Mouse (Mus musculus) heart, embryonic 12.5 days (tissue): ENCODE measurements around the gene Ppm1j. TPM values are rescaled to one million over a fixed set of nuclear protein-coding genes. Genes with fewer than 3 reads are reported as not detected.

Experiments used
- ATAC-seq: fragments of 200-750 bp; cut with Nextera tagmentation; 2 replicates; pipeline ENCODE4 v1.8.0; 2017; ENCODE audit warnings: moderate TSS enrichment, moderate library complexity; ENCODE audit not compliant: insufficient number of reproducible peaks, low FRiP score
- H3K27ac ChIP-seq: fragments of 300-500 bp; sonication (generic); 2 replicates; pipeline ENCODE4 v1.5.1; 2016; ENCODE audit warnings: mild to moderate bottlenecking, moderate library complexity; ENCODE audit not compliant: poor library complexity, severe bottlenecking
- H3K27me3 ChIP-seq: fragments of 300-500 bp; sonication (generic); replicated peaks from 2 replicates; pipeline ENCODE4 v1.6.1; 2016; ENCODE audit warnings: mild to moderate bottlenecking, moderate library complexity
- H3K36me3 ChIP-seq: fragments of 300-500 bp; sonication (generic); 2 replicates; pipeline ENCODE4 v1.6.1; 2016; ENCODE audit warnings: mild to moderate bottlenecking, moderate library complexity
- H3K4me1 ChIP-seq: fragments of 300-500 bp; sonication (generic); replicated peaks from 2 replicates; pipeline ENCODE4 v1.6.1; 2016; ENCODE audit warnings: mild to moderate bottlenecking
- H3K4me2 ChIP-seq: fragments of 300-500 bp; sonication (generic); 2 replicates; pipeline ENCODE4 v1.6.1; 2016; ENCODE audit warnings: mild to moderate bottlenecking, moderate library complexity
- H3K4me3 ChIP-seq: fragments of 300-500 bp; sonication (generic); 2 replicates; pipeline ENCODE4 v1.5.1; 2016; ENCODE audit warnings: mild to moderate bottlenecking
- H3K9ac ChIP-seq: fragments of 300-500 bp; sonication (generic); 2 replicates; pipeline ENCODE4 v1.6.1; 2016; ENCODE audit warnings: mild to moderate bottlenecking, moderate library complexity
- H3K9me3 ChIP-seq: fragments of 300-500 bp; sonication (generic); replicated peaks from 2 replicates; pipeline ENCODE4 v1.6.1; 2016; ENCODE audit warnings: mild to moderate bottlenecking, moderate library complexity
- WGBS: fragments of 180-500 bp; shearing (Covaris S2); methylation state at CpG from one replicate; pipeline ENCODE4 v1.1.7; 2016; 5-methylcytosine and 5-hydroxymethylcytosine counted together
- polyA plus RNA-seq: library from polyadenylated mRNA; unstranded; fragments of >200 nt; fragmentation: Nextera tagmentation; extraction: Ambion mirVana; gene quantifications from 2 replicates; pipeline ENCODE4 v1.2.1, GENCODE M21; 2016

Ppm1j gene
- polyA plus RNA-seq, 1 experiment from 2014 or later = 39.3 TPM

- Histone ChIP-seq H3K36me3 (peaks cover 61% of the 10 kb centered on the region), H3K4me2 (peak overlapping the region; percentile 44), H3K27me3 (no peaks in the 10 kb centered on the region), H3K9me3 (no peaks in the 10 kb centered on the region), H3K4me3 (peak overlapping the region; percentile 12; the same call in 1 of the 2 replicates), H3K27ac (peak overlapping the region; percentile 95), H3K4me1 (peaks cover 68% of the 10 kb centered on the region), H3K9ac (peak overlapping the region; percentile 38)
- WGBS = 35% methylated on average over 20 of the region's 20 CpGs
- ATAC-seq = peak; percentile 92
Observed at GRCm38 (mm10) chr3:104793871-104794828, 13.3 kb downstream of the Ppm1j start.

- ATAC-seq = no peak
- Histone ChIP-seq H3K27ac (peak overlapping the region; percentile 95), H3K9me3 (no peaks in the 10 kb centered on the region), H3K4me3 (no peak overlapping the region), H3K9ac (peak overlapping the region; percentile 53; the same call in 1 of the 2 replicates), H3K27me3 (no peaks in the 10 kb centered on the region), H3K4me2 (peak overlapping the region; percentile 31), H3K4me1 (peaks cover 65% of the 10 kb centered on the region), H3K36me3 (peaks cover 70% of the 10 kb centered on the region)
- WGBS = 49% methylated on average over 12 of the region's 12 CpGs
Observed at GRCm38 (mm10) chr3:104794953-104795470, 14.2 kb downstream of the Ppm1j start.

GRCm38 (mm10) chr3:104795661-104796340, 14.9 kb downstream of the Ppm1j start:
- WGBS = 68% methylated on average over 15 of the region's 15 CpGs
- Histone ChIP-seq H3K9ac (no peak overlapping the region), H3K4me2 (no peak overlapping the region), H3K27ac (peak overlapping the region; percentile 95), H3K4me3 (no peak overlapping the region), H3K27me3 (no peaks in the 10 kb centered on the region), H3K4me1 (peaks cover 58% of the 10 kb centered on the region), H3K9me3 (no peaks in the 10 kb centered on the region), H3K36me3 (peaks cover 78% of the 10 kb centered on the region)
- no peak for ATAC-seq

GRCm38 (mm10) chr3:104796430-104797082, 15.7 kb downstream of the Ppm1j start:
- H3K27me3 ChIP-seq = no peaks in the 10 kb centered on the region
- no peak overlapping the region for H3K4me3 ChIP-seq
- H3K36me3 ChIP-seq = peaks cover 85% of the 10 kb centered on the region
- H3K27ac ChIP-seq = 0 out of 2 replicates have a peak overlapping the region, but pooled peaks have one; percentile 10
- no peak overlapping the region for H3K4me2 ChIP-seq
- no peak for ATAC-seq
- H3K4me1 ChIP-seq = peaks cover 50% of the 10 kb centered on the region
- WGBS = 77% methylated on average over 15 of the region's 15 CpGs
- no peak overlapping the region for H3K9ac ChIP-seq
- no peaks in the 10 kb centered on the region for H3K9me3 ChIP-seq

GRCm38 (mm10) chr3:104800681-104801080, 19.8 kb downstream of the Ppm1j start:
- 95% methylated on average over 11 of the region's 11 CpGs for WGBS
- H3K4me1 ChIP-seq = peaks cover 15% of the 10 kb centered on the region
- H3K27me3 ChIP-seq = no peaks in the 10 kb centered on the region
- H3K4me2 ChIP-seq = no peak overlapping the region
- H3K36me3 ChIP-seq = peaks cover 85% of the 10 kb centered on the region
- ATAC-seq = no peak
- no peak overlapping the region for H3K9ac ChIP-seq
- H3K4me3 ChIP-seq = no peak overlapping the region
- H3K9me3 ChIP-seq = no peaks in the 10 kb centered on the region
- H3K27ac ChIP-seq = no peak overlapping the region

GRCm38 (mm10) chr3:104801481-104801880, 20.6 kb downstream of the Ppm1j start:
- Histone ChIP-seq H3K9ac (no peak overlapping the region), H3K36me3 (peaks cover 80% of the 10 kb centered on the region), H3K27me3 (no peaks in the 10 kb centered on the region), H3K27ac (no peak overlapping the region), H3K4me3 (no peak overlapping the region), H3K4me1 (peaks cover 15% of the 10 kb centered on the region), H3K4me2 (no peak overlapping the region), H3K9me3 (no peaks in the 10 kb centered on the region)
- WGBS = 80% methylated on average over 6 of the region's 6 CpGs
- ATAC-seq = no peak

GRCm38 (mm10) chr3:104804312-104804711, 23.5 kb downstream of the Ppm1j start:
- no peak overlapping the region for H3K4me3 ChIP-seq
- WGBS = 85% methylated on average over 10 of the region's 10 CpGs
- H3K9ac ChIP-seq = no peak overlapping the region
- no peaks in the 10 kb centered on the region for H3K27me3 ChIP-seq
- H3K27ac ChIP-seq = no peak overlapping the region
- peaks cover 66% of the 10 kb centered on the region for H3K36me3 ChIP-seq
- H3K4me2 ChIP-seq = no peak overlapping the region
- no peak for ATAC-seq
- no peaks in the 10 kb centered on the region for H3K9me3 ChIP-seq
- peaks cover 14% of the 10 kb centered on the region for H3K4me1 ChIP-seq

GRCm38 (mm10) chr3:104805539-104805938, 24.7 kb downstream of the Ppm1j start:
- no peak overlapping the region for H3K4me2 ChIP-seq
- no peak overlapping the region for H3K9ac ChIP-seq
- no peaks in the 10 kb centered on the region for H3K27me3 ChIP-seq
- H3K4me1 ChIP-seq = peaks cover 14% of the 10 kb centered on the region
- 42% methylated on average over 9 of the region's 9 CpGs for WGBS
- no peak overlapping the region for H3K27ac ChIP-seq
- no peak for ATAC-seq
- no peak overlapping the region for H3K4me3 ChIP-seq
- peaks cover 54% of the 10 kb centered on the region for H3K36me3 ChIP-seq
- no peaks in the 10 kb centered on the region for H3K9me3 ChIP-seq

GRCm38 (mm10) chr3:104811752-104812151, 30.9 kb downstream of the Ppm1j start:
- Histone ChIP-seq H3K27ac (no peak overlapping the region), H3K4me3 (no peak overlapping the region), H3K9me3 (no peaks in the 10 kb centered on the region), H3K4me1 (peaks cover 19% of the 10 kb centered on the region), H3K9ac (no peak overlapping the region), H3K4me2 (no peak overlapping the region), H3K36me3 (peaks cover 25% of the 10 kb centered on the region), H3K27me3 (no peaks in the 10 kb centered on the region)
- ATAC-seq = no peak
- WGBS = 26% methylated on average over 3 of the region's 3 CpGs

- ATAC-seq = no peak
- H3K4me3 ChIP-seq = no peak overlapping the region
- no peak overlapping the region for H3K9ac ChIP-seq
- H3K4me1 ChIP-seq = peaks cover 23% of the 10 kb centered on the region
- no peaks in the 10 kb centered on the region for H3K9me3 ChIP-seq
- 87% methylated on average over 4 of the region's 4 CpGs for WGBS
- H3K27ac ChIP-seq = no peak overlapping the region
- no peak overlapping the region for H3K4me2 ChIP-seq
- no peaks in the 10 kb centered on the region for H3K27me3 ChIP-seq
- peaks cover 21% of the 10 kb centered on the region for H3K36me3 ChIP-seq
Observed at GRCm38 (mm10) chr3:104812254-104812653, 31.4 kb downstream of the Ppm1j start.
